18 mouse cellular contexts compared by ENCODE assay signal in the genomic region with DNA sequence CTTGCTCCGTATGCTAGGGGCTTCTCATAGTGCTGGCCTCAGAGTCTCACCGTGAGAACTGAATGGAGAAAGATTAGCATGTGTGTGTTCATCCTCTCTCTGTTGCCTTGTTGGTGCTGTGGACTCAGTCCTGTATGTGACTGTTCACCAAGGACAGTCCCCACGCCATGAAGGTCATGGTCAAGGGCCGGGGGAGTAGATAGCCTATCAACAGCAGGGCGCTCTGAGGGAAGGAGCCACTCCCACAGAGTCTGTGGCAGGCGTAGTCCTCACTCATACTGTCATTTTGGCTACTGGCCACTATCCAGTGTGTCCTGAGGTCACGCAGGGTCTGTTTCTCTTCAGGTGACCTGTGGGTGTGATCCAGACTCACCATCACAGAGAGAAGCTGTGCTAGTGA. TPM values are rescaled to one million over a fixed set of nuclear protein-coding genes. Genes with fewer than 3 reads are reported as not detected.
A peak's percentile ranks its signal among the peaks of the same experiment; 100 is the strongest.
DNase-seq lines count a peak whose midpoint lies in the region; ATAC-seq and TF ChIP-seq lines count a peak whose summit lies in the region.
"Had no signal": no experiment of that assay in that cellular context is flagged by ENCODE, and none has a peak within 500 bp of the region (broad histone marks: within the 10 kb centered on the region; RNA-seq: fewer than 3 reads in every experiment).

No protein-coding gene starts in this region.

- no peak for TF ChIP-seq POLR2A in testis, adult 2 months (IDR thresholded peaks at IDR 0.05; ENCODE audit: control insufficient read depth, low read depth, low read length)

- H3K4me3 ChIP-seq in heart, embryonic 10.5 days: no peak overlapping the region
- H3K4me3 ChIP-seq in limb, embryonic 11.5 days (ENCODE audit: low read depth, low read length): no peak overlapping the region
- no peak overlapping the region for H3K4me3 ChIP-seq in limb, embryonic 10.5 days
- H3K4me3 ChIP-seq in testis, adult 2 months (ENCODE audit: control insufficient read depth, low read depth, low read length): no peak overlapping the region
- no peak overlapping the region for H3K4me3 ChIP-seq in liver, embryonic 12.5 days
- H3K4me3 ChIP-seq: layer of hippocampus, adult 2 months; left cerebral cortex, adult 2 months; limb, embryonic 13.5 days had no signal

- H3K27me3 ChIP-seq in heart, embryonic 10.5 days (ENCODE audit: insufficient read depth, poor library complexity, severe bottlenecking): no peaks in the 10 kb centered on the region
- no peaks in the 10 kb centered on the region for H3K27me3 ChIP-seq in limb, embryonic 11.5 days (ENCODE audit: control insufficient read depth, insufficient read depth, low read length)
- 0 out of 2 replicates have a peak, but pooled peaks cover 3% of the 10 kb centered on the region for H3K27me3 ChIP-seq in limb, embryonic 10.5 days (ENCODE audit: low read depth, poor library complexity, severe bottlenecking)
- H3K27me3 ChIP-seq in testis, adult 2 months (ENCODE audit: control insufficient read depth, insufficient read depth, low read length): no peaks in the 10 kb centered on the region
- no peaks in the 10 kb centered on the region for H3K27me3 ChIP-seq in liver, embryonic 12.5 days (replicated peaks)
- H3K27me3 ChIP-seq: limb, embryonic 13.5 days had no signal

- H3K9ac ChIP-seq in limb, embryonic 11.5 days (ENCODE audit: low read length): no peak overlapping the region
- no peak overlapping the region for H3K9ac ChIP-seq in liver, embryonic 12.5 days
- H3K9ac ChIP-seq: limb, embryonic 13.5 days had no signal

- peak overlapping the region; percentile 37; the same call in 1 of the 2 replicates for H3K27ac ChIP-seq in heart, embryonic 10.5 days
- no peak overlapping the region for H3K27ac ChIP-seq in limb, embryonic 11.5 days (replicated peaks; ENCODE audit: low read depth, low read length)
- no peak overlapping the region for H3K27ac ChIP-seq in limb, embryonic 10.5 days
- 0 out of 2 replicates have a peak overlapping the region, but pooled peaks have one; percentile 6 for H3K27ac ChIP-seq in testis, adult 2 months (ENCODE audit: control insufficient read depth, insufficient read depth, low read depth, low read length)
- no peak overlapping the region for H3K27ac ChIP-seq in liver, embryonic 12.5 days
- H3K27ac ChIP-seq: layer of hippocampus, adult 2 months; left cerebral cortex, adult 2 months; limb, embryonic 13.5 days had no signal

- peak; percentile 77 for DNase-seq in heart, embryonic 10.5 days (ENCODE audit: low spot score)
- no peak for DNase-seq in heart, adult 18-20 months
- DNase-seq in limb, embryonic 11.5 days (ENCODE audit: low spot score): no peak
- DNase-seq in limb, embryonic 10.5 days (ENCODE audit: low spot score): no peak
- peak; percentile 49 for DNase-seq in adrenal gland, postnatal 25 days
- DNase-seq in lung, adult 18-20 months: no peak
- DNase-seq: cerebellum, postnatal 10 days; right cerebral cortex, postnatal 25 days; thymus, postnatal 36 days had no signal

- no peaks in the 10 kb centered on the region for H3K36me3 ChIP-seq in heart, embryonic 10.5 days
- no peaks in the 10 kb centered on the region for H3K36me3 ChIP-seq in limb, embryonic 11.5 days (ENCODE audit: control insufficient read depth, insufficient read depth, low read length)
- H3K36me3 ChIP-seq in limb, embryonic 10.5 days: no peaks in the 10 kb centered on the region
- H3K36me3 ChIP-seq in testis, adult 2 months (ENCODE audit: control insufficient read depth, insufficient read depth, low read length): no peaks in the 10 kb centered on the region
- no peaks in the 10 kb centered on the region for H3K36me3 ChIP-seq in liver, embryonic 12.5 days
- H3K36me3 ChIP-seq: limb, embryonic 13.5 days had no signal

- no peaks in the 10 kb centered on the region for H3K9me3 ChIP-seq in heart, embryonic 10.5 days
- no peaks in the 10 kb centered on the region for H3K9me3 ChIP-seq in limb, embryonic 11.5 days (ENCODE audit: control insufficient read depth, low read length)
- no peaks in the 10 kb centered on the region for H3K9me3 ChIP-seq in limb, embryonic 10.5 days (replicated peaks)
- H3K9me3 ChIP-seq in liver, embryonic 12.5 days (replicated peaks): no peaks in the 10 kb centered on the region
- H3K9me3 ChIP-seq: limb, embryonic 13.5 days had no signal

- 44% methylated on average over 7 of the region's 7 CpGs for WGBS in heart, embryonic 10.5 days
- 87% methylated on average over 7 of the region's 7 CpGs for WGBS in limb, embryonic 11.5 days
- WGBS in limb, embryonic 10.5 days: 88% methylated on average over 7 of the region's 7 CpGs
- 52% methylated on average over 7 of the region's 7 CpGs for WGBS in liver, embryonic 12.5 days (ENCODE audit: insufficient replicate concordance)

- H3K4me2 ChIP-seq in limb, embryonic 11.5 days (ENCODE audit: low read depth, severe bottlenecking): no peak overlapping the region
- no peak overlapping the region for H3K4me2 ChIP-seq in liver, embryonic 12.5 days
- H3K4me2 ChIP-seq: limb, embryonic 13.5 days; midbrain, embryonic 11.5 days had no signal

- TF ChIP-seq CTCF in testis, adult 2 months (IDR thresholded peaks at IDR 0.05; ENCODE audit: control insufficient read depth, insufficient read depth, insufficient replicate concordance, low read depth, low read length): no peak

- 0 out of 2 replicates have a peak, but pooled peaks have one; percentile 9 for ATAC-seq in limb, embryonic 11.5 days (ENCODE audit: insufficient number of reproducible peaks, low FRiP score, low TSS enrichment, low read depth)
- no peak for ATAC-seq in liver, embryonic 12.5 days
- ATAC-seq: forebrain, embryonic 14.5 days; inflammation-experienced regulatory T-cells, adult 6 months; Patski had no signal

- peaks cover 16% of the 10 kb centered on the region for H3K4me1 ChIP-seq in heart, embryonic 10.5 days
- H3K4me1 ChIP-seq in limb, embryonic 11.5 days (ENCODE audit: control insufficient read depth, insufficient read depth, low read length): no peaks in the 10 kb centered on the region
- 0 out of 2 replicates have a peak, but pooled peaks cover 3% of the 10 kb centered on the region for H3K4me1 ChIP-seq in limb, embryonic 10.5 days
- H3K4me1 ChIP-seq in testis, adult 2 months (ENCODE audit: control insufficient read depth, insufficient read depth, low read length): no peaks in the 10 kb centered on the region
- no peaks in the 10 kb centered on the region for H3K4me1 ChIP-seq in liver, embryonic 12.5 days
- H3K4me1 ChIP-seq: limb, embryonic 13.5 days had no signal

RNA-seq across cellular contexts. Expression of a gene that starts 34.5 kb away (rescaled TPM):
- polyA plus RNA-seq in heart, embryonic 10.5 days (2016; fragmentation: Nextera tagmentation; extraction: Ambion mirVana): 0.79 and 1.0 TPM in 2 replicates
- 1 to 10 TPM in 1 of 2 experiments, under 1 TPM in 1; 0.84 to 3.0 TPM for total RNA-seq in heart, adult 18-20 months (2021)
- polyA plus RNA-seq in limb, embryonic 11.5 days (2014; fragmentation: Nextera tagmentation; extraction: Ambion mirVana): 0.13 and 0.45 TPM in 2 replicates
- 0.13 and 0.16 TPM in 2 replicates for polyA plus RNA-seq in limb, embryonic 10.5 days (2016; fragmentation: Nextera tagmentation; extraction: Ambion mirVana)
- total RNA-seq in adrenal gland, postnatal 25 days (2021): 3.9 and 5.0 TPM in 2 replicates
- 0.56 and 0.65 TPM in 2 replicates for polyA plus RNA-seq in testis, adult 2 months (2012; rRNA removed)
- polyA plus RNA-seq in liver, embryonic 12.5 days (2016; fragmentation: Nextera tagmentation; extraction: Ambion mirVana): 0.15 and 0.28 TPM in 2 replicates

Comparison
In these comparisons a context has a peak if more than half of its experiments do, and no peak if none do; other contexts are left out.
1. DNase-seq: peak in heart, embryonic 10.5 days (single experiment) and adrenal gland, postnatal 25 days (single experiment); none in heart, adult 18-20 months (0 of 2), limb, embryonic 11.5 days (single experiment), limb, embryonic 10.5 days (single experiment) and lung, adult 18-20 months (0 of 2).
2. H3K27ac ChIP-seq: peak in heart, embryonic 10.5 days (single experiment) and testis, adult 2 months (single experiment); none in limb, embryonic 11.5 days (single experiment), limb, embryonic 10.5 days (single experiment) and liver, embryonic 12.5 days (single experiment).